Mouse (Mus musculus): Measurements from ENCODE around the gene Synj2bp.
"Not testable (repeated sequence)": the region's sequence is repeated elsewhere in the genome, so short reads cannot be mapped to it uniquely, and the experiment has no call there.

Synj2bp gene

GRCm38 (mm10) chr12:81532316-81533028, at the start of gene Synj2bp, which contains the start of gene Gm20498:
Gene Synj2bp, minus strand, starts transcription at chr12:81532911.
Gene Gm20498, minus strand, starts transcription at chr12:81532905.
- peak; percentile 84 to 87 for DNase-seq

GRCm38 (mm10) chr12:81568374-81568773, 35.7 kb upstream of the Synj2bp start, which contains the start of gene Adam21:
Gene Adam21, minus strand, starts transcription at chr12:81568474.
- no peak for DNase-seq

- no peak for DNase-seq
Observed at GRCm38 (mm10) chr12:81567931-81568330, 35.2 kb upstream of the Synj2bp start.

GRCm38 (mm10) chr12:81564173-81564572, 31.5 kb upstream of the Synj2bp start:
- no peak for DNase-seq

GRCm38 (mm10) chr12:81549286-81549685, 16.6 kb upstream of the Synj2bp start:
- no peak for DNase-seq

- no peak for DNase-seq
Observed at GRCm38 (mm10) chr12:81547163-81547562, 14.5 kb upstream of the Synj2bp start.

- no peak for DNase-seq
Observed at GRCm38 (mm10) chr12:81533029-81533419, 313 bp upstream of the Synj2bp start.

GRCm38 (mm10) chr12:81530587-81530986, 2.1 kb downstream of the Synj2bp start:
- not testable (repeated sequence) for DNase-seq

- not testable (repeated sequence) for DNase-seq
Observed at GRCm38 (mm10) chr12:81496906-81497305, 35.8 kb downstream of the Synj2bp start.

- DNase-seq = no peak
Observed at GRCm38 (mm10) chr12:81490491-81490890, 42.2 kb downstream of the Synj2bp start.

GRCm38 (mm10) chr12:81485311-81485710, 47.4 kb downstream of the Synj2bp start:
- no peak for DNase-seq

- DNase-seq = peak; percentile 88
Observed at GRCm38 (mm10) chr12:81484727-81485191, 48.0 kb downstream of the Synj2bp start, which contains the start of gene Cox16. Gene Cox16, minus strand, starts transcription at chr12:81485127.

GRCm38 (mm10) chr12:81484212-81484611, 48.5 kb downstream of the Synj2bp start:
- DNase-seq = no peak

- no peak for DNase-seq
Observed at GRCm38 (mm10) chr12:81483656-81484055, 49.1 kb downstream of the Synj2bp start.

GRCm38 (mm10) chr12:81459051-81459450, 73.7 kb downstream of the Synj2bp start:
- not testable (repeated sequence) for DNase-seq

Data from lung, adult 18-20 months (tissue).